Mouse (Mus musculus): Measurements from ENCODE around the gene Rpp21. TPM values are rescaled to one million over a fixed set of nuclear protein-coding genes. Genes with fewer than 3 reads are reported as not detected.
A peak's percentile ranks its signal among the peaks of the same experiment; 100 is the strongest.

Gene Rpp21
- 129 and 146 TPM in 2 replicates for polyA plus RNA-seq (2015; fragmentation: Nextera tagmentation; extraction: Ambion mirVana)

DNA sequence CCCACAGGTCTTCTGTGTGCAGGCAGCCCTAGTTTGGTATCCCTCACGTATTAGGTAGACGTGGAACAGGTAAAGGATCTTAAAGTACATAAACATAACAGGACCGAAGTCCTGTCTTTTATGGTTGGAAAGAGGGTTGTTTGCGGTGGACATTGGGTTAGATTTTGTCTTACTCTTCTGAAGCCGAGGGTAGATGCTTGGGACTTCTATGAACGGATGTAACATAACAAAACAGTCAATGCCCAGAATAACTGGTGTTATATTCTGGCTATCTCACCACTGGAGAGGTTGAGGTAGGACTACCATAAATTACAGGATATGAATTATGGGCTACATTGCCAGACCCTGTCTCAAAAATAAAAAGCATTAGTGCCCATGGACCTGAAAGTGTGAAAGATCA lies at the start of gene Rpp21:
Gene Rpp21, minus strand, starts transcription at position 101 of the 400 bp plus-strand sequence.
- peak within 1 kb of the TSS; percentile 45 for H3K9ac ChIP-seq (replicated peaks; ENCODE audit: low read depth)

DNA sequence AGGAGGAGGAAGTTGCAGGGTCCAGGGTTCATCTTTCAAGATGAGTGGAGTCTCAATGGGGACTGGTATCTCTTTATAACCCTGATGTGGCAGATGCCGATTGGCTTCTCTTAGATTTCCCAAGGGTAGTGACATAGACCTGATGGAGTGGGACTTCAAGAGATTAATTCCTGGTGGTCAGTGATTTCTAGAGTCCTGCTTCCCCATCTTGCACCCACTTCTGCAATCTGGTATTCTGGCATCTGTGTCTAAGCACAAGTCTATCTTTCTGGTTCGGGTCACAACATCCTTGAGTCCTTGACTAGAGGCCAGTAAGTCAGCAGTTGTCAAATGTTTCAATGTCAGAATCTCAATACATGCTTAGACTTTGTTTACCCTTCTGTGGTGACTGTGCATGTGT lies 28.5 kb upstream of the Rpp21 start, which contains the start of gene H2-M10.2:
Gene H2-M10.2, minus strand, starts transcription at position 101 of the 400 bp plus-strand sequence.
- H3K9me3 ChIP-seq (ENCODE audit: low read length): no peaks in the 10 kb centered on the region
- H3K36me3 ChIP-seq (ENCODE audit: insufficient read depth, low read length): no peaks in the 10 kb centered on the region
- WGBS: 82% methylated on average over 2 of the region's 2 CpGs
- no peak within 1 kb of the TSS for H3K27ac ChIP-seq (ENCODE audit: low read length)
- no peaks in the 10 kb centered on the region for H3K27me3 ChIP-seq (replicated peaks; ENCODE audit: insufficient read depth, low read length)
- H3K4me3 ChIP-seq (ENCODE audit: low read depth, low read length): no peak within 1 kb of the TSS
- H3K4me2 ChIP-seq (replicated peaks; ENCODE audit: low read depth, low read length): no peak within 1 kb of the TSS
- no peak for DNase-seq (ENCODE audit: low spot score)
- H3K9ac ChIP-seq (replicated peaks; ENCODE audit: low read depth): no peak within 1 kb of the TSS
- H3K4me1 ChIP-seq (ENCODE audit: insufficient read depth, low read depth, low read length): no peaks in the 10 kb centered on the region
- TF ChIP-seq CTCF (IDR thresholded peaks at IDR 0.05) (no peak), EP300 (IDR thresholded peaks at IDR 0.05) (no peak)
- no peak for ATAC-seq

More for the DNA sequence above, at the start of gene Rpp21:
- H3K4me3 ChIP-seq (ENCODE audit: low read depth, low read length): peak within 1 kb of the TSS; percentile 57
- H3K9me3 ChIP-seq (ENCODE audit: low read length): no peaks in the 10 kb centered on the region
- no peaks in the 10 kb centered on the region for H3K27me3 ChIP-seq (replicated peaks; ENCODE audit: insufficient read depth, low read length)
- H3K36me3 ChIP-seq (ENCODE audit: insufficient read depth, low read length): peaks cover 14% of the 10 kb centered on the region; the same call in 1 of the 2 replicates
- ATAC-seq (no peak), DNase-seq (ENCODE audit: low spot score) (no peak)
- no peaks in the 10 kb centered on the region; the same call in 1 of the 2 replicates for H3K4me1 ChIP-seq (ENCODE audit: insufficient read depth, low read depth, low read length)
- 37% methylated on average over 6 of the region's 6 CpGs for WGBS
- H3K4me2 ChIP-seq (replicated peaks; ENCODE audit: low read depth, low read length): peak within 1 kb of the TSS; percentile 60
- H3K27ac ChIP-seq (ENCODE audit: low read length): peak within 1 kb of the TSS; percentile 78
- no peak for TF ChIP-seq EP300 (IDR thresholded peaks at IDR 0.05)
- TF ChIP-seq CTCF (IDR thresholded peaks at IDR 0.05): no peak

DNA sequence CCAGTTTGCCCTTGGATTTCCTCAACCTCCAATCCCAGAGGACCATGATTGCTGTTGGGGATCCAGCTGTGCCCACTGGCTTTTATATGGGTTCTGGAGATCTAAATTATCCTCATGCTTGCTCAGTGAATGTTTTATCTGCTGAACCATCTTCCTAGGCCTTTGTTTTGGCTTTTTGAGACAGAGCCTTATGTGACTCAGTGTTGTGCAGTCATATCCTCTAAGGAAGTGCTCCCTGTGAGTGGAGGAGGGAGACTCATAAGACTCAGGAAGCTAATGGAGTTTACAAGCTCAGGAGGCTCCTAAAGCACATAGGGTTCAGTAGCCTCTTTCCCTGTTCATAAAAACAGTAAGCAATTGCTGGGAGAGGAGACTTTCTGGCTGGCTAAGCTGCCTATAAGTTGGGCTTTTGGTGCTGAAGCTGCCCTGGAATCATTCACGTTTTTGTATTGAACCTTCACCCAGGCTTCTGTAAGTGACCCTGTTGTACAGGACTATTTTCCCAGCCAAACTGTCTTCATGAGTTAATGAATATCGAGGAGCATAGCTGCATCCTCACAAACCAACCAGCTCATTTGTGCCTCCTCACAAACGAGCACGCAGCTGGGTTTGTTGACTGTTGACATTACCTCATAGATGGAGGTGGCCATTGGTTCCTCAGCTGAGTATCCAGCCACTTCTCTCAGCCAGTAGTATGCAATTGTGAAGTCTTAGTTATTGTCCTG lies 23.8 kb upstream of the Rpp21 start:
- no peak for ATAC-seq

DNA sequence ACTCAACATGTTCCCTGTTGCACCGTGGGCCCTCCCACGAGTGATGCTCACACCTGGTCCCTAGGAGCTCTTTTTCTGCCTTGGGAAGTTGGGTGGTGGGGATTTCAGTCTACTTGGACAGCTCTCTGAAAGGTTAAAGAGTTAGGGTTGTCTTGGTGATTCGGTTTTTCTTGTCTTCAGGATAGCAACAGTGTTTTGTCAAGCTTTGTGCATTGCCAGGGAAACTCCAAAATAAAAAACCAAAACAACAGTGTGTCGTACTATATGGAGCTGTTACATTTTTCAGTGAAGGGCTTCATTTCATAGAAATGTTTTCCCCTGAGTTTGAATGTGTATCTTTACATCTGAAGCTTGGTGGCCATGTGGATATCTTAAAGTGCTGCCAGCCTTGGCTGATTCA lies 16.9 kb upstream of the Rpp21 start:
- H3K9ac ChIP-seq (replicated peaks; ENCODE audit: low read depth): no peak overlapping the region
- H3K36me3 ChIP-seq (ENCODE audit: insufficient read depth, low read length): peaks cover 9% of the 10 kb centered on the region; the same call in 1 of the 2 replicates
- peaks cover 13% of the 10 kb centered on the region; the same call in 1 of the 2 replicates for H3K4me1 ChIP-seq (ENCODE audit: insufficient read depth, low read depth, low read length)
- 80% methylated on average over 4 of the region's 4 CpGs for WGBS
- TF ChIP-seq EP300 (IDR thresholded peaks at IDR 0.05): no peak
- no peak for TF ChIP-seq CTCF (IDR thresholded peaks at IDR 0.05)
- ATAC-seq (no peak), DNase-seq (ENCODE audit: low spot score) (no peak)
- H3K9me3 ChIP-seq (ENCODE audit: low read length): no peaks in the 10 kb centered on the region
- no peak overlapping the region for H3K4me3 ChIP-seq (ENCODE audit: low read depth, low read length)
- H3K27me3 ChIP-seq (replicated peaks; ENCODE audit: insufficient read depth, low read length): no peaks in the 10 kb centered on the region
- no peak overlapping the region for H3K4me2 ChIP-seq (replicated peaks; ENCODE audit: low read depth, low read length)
- H3K27ac ChIP-seq (ENCODE audit: low read length): no peak overlapping the region

More for the DNA sequence above, 23.8 kb upstream of the Rpp21 start:
- no peak overlapping the region for H3K4me2 ChIP-seq (replicated peaks; ENCODE audit: low read depth, low read length)
- no peaks in the 10 kb centered on the region for H3K4me1 ChIP-seq (ENCODE audit: insufficient read depth, low read depth, low read length)
- H3K36me3 ChIP-seq (ENCODE audit: insufficient read depth, low read length): peaks cover 6% of the 10 kb centered on the region; the same call in 1 of the 2 replicates
- WGBS: 93% methylated on average over 4 of the region's 4 CpGs
- H3K9me3 ChIP-seq (ENCODE audit: low read length): no peaks in the 10 kb centered on the region
- no peak overlapping the region for H3K4me3 ChIP-seq (ENCODE audit: low read depth, low read length)
- H3K27ac ChIP-seq (ENCODE audit: low read length): no peak overlapping the region
- H3K9ac ChIP-seq (replicated peaks; ENCODE audit: low read depth): no peak overlapping the region
- no peak for DNase-seq (ENCODE audit: low spot score)
- TF ChIP-seq CTCF (IDR thresholded peaks at IDR 0.05) (no peak), EP300 (IDR thresholded peaks at IDR 0.05) (no peak)
- H3K27me3 ChIP-seq (replicated peaks; ENCODE audit: insufficient read depth, low read length): no peaks in the 10 kb centered on the region

DNA sequence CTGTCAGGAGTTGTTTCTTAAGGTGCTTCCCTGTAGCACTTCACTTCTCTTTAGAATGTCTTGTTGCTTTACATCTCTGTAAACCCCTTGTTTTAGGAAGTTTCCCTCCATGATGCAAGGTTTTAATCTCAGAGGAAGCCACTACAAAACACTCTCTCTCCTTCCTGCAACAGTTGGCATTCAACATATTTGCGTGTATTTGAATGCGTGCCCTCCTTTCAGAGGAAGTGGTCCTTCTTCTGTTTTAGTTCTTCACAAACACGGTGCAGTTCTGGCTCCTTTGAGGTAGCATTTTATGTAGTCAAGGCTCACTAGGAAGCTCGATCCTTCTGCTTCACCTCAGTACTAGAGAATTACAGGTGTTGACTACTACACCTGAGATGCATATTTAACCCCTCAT lies 15.9 kb upstream of the Rpp21 start:
- no peak for TF ChIP-seq CTCF (IDR thresholded peaks at IDR 0.05)
- no peak for TF ChIP-seq EP300 (IDR thresholded peaks at IDR 0.05)
- H3K27me3 ChIP-seq (replicated peaks; ENCODE audit: insufficient read depth, low read length): no peaks in the 10 kb centered on the region
- no peak overlapping the region for H3K9ac ChIP-seq (replicated peaks; ENCODE audit: low read depth)
- DNase-seq (ENCODE audit: low spot score) (no peak), ATAC-seq (no peak)
- no peak overlapping the region for H3K4me2 ChIP-seq (replicated peaks; ENCODE audit: low read depth, low read length)
- no peak overlapping the region for H3K27ac ChIP-seq (ENCODE audit: low read length)
- peaks cover 9% of the 10 kb centered on the region; the same call in 1 of the 2 replicates for H3K36me3 ChIP-seq (ENCODE audit: insufficient read depth, low read length)
- no peaks in the 10 kb centered on the region for H3K9me3 ChIP-seq (ENCODE audit: low read length)
- H3K4me3 ChIP-seq (ENCODE audit: low read depth, low read length): no peak overlapping the region
- 77% methylated on average over 4 of the region's 4 CpGs for WGBS
- peaks cover 13% of the 10 kb centered on the region; the same call in 1 of the 2 replicates for H3K4me1 ChIP-seq (ENCODE audit: insufficient read depth, low read depth, low read length)

DNA sequence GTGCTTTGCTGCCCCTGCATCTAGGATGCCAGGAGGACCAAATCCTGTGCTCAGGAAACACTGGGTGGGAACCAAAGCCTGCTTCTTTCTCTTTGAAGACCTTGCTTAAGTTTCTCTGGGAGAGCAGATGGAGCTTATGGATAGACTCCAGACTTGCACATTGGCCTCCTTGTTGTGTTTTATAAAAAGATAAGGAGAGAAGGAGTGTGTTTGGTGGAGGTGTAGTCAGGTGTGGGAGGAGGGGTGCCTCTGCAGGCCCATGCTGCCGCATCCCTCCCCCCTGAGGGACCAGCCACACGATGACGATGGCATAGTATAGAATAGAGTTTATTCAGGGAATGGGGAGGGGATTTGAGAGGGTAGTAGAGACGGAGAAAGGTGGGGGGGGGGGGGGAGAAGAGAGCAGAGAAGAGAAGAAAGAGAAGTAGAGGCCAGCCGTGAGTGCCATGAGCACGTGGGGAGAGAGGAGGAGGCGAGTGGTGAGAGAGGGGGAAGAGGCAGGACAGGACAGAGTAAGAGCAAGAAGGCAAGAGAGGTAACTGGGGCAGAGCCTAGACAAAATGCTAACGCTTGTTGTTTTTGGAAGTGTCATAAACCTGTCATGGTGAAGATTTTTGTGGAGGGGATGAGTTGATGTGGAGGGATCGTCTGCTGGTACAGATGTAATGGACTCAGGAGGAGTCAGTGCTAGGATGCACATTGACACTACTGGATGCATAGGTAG lies 14.9 kb upstream of the Rpp21 start:
- H3K4me2 ChIP-seq (replicated peaks; ENCODE audit: low read depth, low read length): peak overlapping the region; percentile 79
- peaks cover 13% of the 10 kb centered on the region; the same call in 1 of the 2 replicates for H3K4me1 ChIP-seq (ENCODE audit: insufficient read depth, low read depth, low read length)
- H3K36me3 ChIP-seq (ENCODE audit: insufficient read depth, low read length): peaks cover 10% of the 10 kb centered on the region; the same call in 1 of the 2 replicates
- TF ChIP-seq CTCF (IDR thresholded peaks at IDR 0.05) (no peak), EP300 (IDR thresholded peaks at IDR 0.05) (no peak)
- H3K9me3 ChIP-seq (ENCODE audit: low read length): no peaks in the 10 kb centered on the region
- H3K27ac ChIP-seq (ENCODE audit: low read length): no peak overlapping the region
- ATAC-seq (no peak), DNase-seq (ENCODE audit: low spot score) (no peak)
- H3K9ac ChIP-seq (replicated peaks; ENCODE audit: low read depth): no peak overlapping the region
- 75% methylated on average over 9 of the region's 9 CpGs for WGBS
- 0 out of 2 replicates have a peak overlapping the region, but pooled peaks have one; percentile 100 for H3K4me3 ChIP-seq (ENCODE audit: low read depth, low read length)
- no peaks in the 10 kb centered on the region for H3K27me3 ChIP-seq (replicated peaks; ENCODE audit: insufficient read depth, low read length)
